Mouse (Mus musculus) right cerebral cortex, postnatal 36 days (tissue): ENCODE measurements around the gene Osbpl5.
A peak's percentile ranks its signal among the peaks of the same experiment; 100 is the strongest.
"Not testable (repeated sequence)": the region's sequence is repeated elsewhere in the genome, so short reads cannot be mapped to it uniquely, and the experiment has no call there.

Experiments used
- DNase-seq, 2 experiments: peaks; one replicate each; pipeline ENCODE4 v3.0.0; 2022; ENCODE audit warnings: low spot score in 2 of 2, mixed read lengths in 1 of 2

The Osbpl5 gene

GRCm38 (mm10) chr7:143649034-143649768 lies 107.6 kb downstream of the Osbpl5 start, which contains the start of gene Tnfrsf22:
Gene Tnfrsf22, minus strand, starts transcription at chr7:143649661.
- peak; percentile 60 to 76 for DNase-seq

- not testable (repeated sequence) for DNase-seq
Measured at GRCm38 (mm10) chr7:143643949-143644348, 112.8 kb downstream of the Osbpl5 start.
